Mouse (Mus musculus): ENCODE measurements at regions not wholly inside any gene's neighbourhood (a gene's known extent, or its start where the extent isn't known, plus 50 kb on each side); places are given as distances from the start of the nearest gene placed in this dataset.

DNA sequence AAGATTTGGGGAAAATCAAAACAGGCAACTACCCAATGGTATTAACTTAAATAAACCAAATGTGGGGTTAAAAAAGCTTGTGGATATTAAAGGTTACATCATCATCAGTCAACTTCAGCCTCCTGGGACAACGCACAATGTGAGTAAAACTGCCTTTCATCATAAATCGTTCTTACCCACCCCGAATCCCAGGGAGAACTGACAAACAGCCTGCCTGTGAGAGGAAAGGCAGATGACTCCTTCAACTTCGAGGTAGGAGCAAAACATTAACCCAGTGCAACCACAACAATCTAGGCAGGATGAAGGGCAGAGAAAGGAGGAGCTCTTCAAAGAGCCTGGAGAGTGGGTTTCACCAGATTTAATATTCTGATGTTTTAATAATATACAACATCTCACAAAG is 135.3 kb upstream of the Gm37988 start:
- no peak for DNase-seq (ENCODE audit: low spot score in 2 of 2)

DNA sequence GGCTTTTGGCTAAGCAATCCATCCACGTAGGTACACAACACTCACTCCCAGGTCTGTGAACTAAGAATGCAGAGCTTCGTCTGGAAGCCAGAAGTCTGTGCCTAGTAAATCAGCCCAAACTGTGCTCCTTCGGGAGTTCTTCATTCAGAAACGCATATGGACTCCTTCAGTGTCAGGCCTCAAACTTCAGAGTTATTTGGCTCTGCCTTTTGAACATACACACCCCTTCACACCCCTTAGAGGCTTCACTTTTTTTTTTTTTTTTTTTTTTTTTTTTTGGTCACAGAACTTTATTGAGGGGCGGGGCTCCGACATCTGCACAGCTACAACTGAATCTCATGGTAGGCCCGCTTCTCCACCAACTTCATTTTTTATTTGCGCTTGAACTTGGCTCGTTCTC is 120.1 kb upstream of the Gm37988 start:
- no peak for DNase-seq (ENCODE audit: low spot score in 2 of 2)

DNA sequence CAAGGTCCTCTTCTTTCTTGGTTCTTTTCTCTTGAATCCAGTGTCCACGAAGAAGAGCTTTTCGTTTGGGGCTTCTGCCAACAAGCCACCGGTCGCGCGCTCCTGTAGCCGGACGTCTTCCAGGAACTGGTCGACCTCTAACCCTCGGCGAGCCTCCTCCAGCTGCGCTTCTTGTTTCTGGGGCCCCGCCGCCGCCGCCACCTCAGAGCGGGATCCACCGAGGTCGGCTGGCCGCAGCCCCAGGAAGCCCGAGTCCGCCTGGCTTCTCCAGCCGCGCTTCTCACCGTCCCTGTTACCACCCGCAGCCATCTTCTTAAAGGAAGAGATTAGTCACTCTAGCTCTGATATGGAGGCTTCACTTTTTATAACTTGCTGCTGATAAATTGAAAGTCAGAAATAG is 118.6 kb upstream of the Gm37988 start:
- no peak for DNase-seq (ENCODE audit: low spot score in 2 of 2)

DNA sequence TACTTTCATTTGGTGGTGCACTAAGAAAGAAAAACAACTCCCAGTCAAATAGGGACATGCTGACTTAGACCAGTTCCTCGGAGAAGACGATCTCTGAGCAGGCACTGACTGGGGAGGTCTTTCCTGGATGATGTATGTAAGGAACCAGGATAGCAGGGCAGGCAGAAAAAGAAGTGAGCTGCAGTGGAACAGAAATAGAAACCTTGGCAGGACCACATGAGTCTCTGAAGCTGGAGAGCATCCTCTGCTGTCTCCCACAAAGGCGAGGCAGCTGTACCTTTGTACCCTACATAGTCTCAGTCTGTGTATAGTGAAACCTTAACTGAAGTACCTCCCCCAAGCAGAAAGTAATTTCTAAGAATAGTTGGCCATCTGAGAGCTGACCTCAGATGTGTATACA is 104.4 kb upstream of the Gm37988 start:
- no peak for DNase-seq (ENCODE audit: low spot score in 2 of 2)

DNA sequence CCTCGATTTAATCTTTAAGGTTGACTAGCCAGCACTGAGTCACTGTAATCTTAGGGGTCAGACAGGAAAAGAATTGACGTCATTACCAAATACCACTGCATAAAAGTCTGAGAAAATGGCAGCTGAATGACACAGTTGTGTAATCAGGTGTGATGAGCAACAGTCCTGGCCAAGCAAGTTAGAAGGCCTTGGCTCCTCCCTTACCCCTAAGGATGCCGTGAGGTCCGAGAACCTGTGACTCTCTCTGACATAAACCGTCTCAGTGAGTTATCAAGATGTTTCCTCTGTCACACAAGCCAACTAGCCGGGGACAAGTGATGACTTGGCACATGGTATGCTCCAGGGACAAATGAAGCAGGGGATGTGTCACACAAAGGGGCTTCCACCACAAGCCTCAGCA is 101.5 kb upstream of the Gm37988 start:
- no peak for DNase-seq (ENCODE audit: low spot score in 2 of 2)

DNA sequence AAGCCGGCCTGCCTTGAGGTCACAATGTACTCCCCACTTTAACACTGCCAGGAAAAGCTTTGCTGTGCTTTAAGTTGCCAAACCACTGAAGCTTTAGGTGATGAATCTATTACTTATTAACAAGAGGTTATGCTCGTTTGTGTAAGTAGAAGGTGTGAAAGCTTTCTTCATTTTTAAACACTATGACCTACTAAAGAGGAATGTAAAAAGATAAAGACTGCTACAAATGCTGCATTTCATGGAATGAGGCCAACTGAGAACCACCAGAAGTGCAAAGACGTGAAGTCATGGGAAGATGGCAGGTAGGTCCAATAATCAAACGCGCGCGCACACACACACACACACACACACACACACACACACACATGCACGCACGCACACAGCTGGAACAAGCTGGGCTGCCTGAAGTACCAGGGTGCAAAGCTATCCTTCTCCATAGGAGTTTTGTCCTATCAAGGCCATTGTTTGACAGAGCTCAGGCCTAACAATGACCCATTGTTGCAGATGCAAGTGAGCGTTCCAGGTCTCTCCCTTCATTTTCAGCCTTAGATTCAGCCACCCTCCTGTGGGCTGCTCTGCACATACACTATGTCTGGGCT is 85.3 kb upstream of the Gm37988 start:
- DNase-seq (ENCODE audit: low spot score in 2 of 2), result no peak
